Mouse (Mus musculus) layer of hippocampus, adult 8-10 months (tissue): Measurements from ENCODE around the gene Prss45. TPM values are rescaled to one million over a fixed set of nuclear protein-coding genes. Genes with fewer than 3 reads are reported as not detected.

ENCODE experiments used
- DNase-seq, 2 experiments: peaks; one replicate each; pipeline ENCODE4 v3.0.0; 2022; ENCODE audit warnings: low spot score in 2 of 2
- total RNA-seq, 4 experiments: library from RNA; stranded (reverse); gene quantifications; 2 replicates each; pipeline ENCODE4 v1.2.4; 2022

Gene Prss45
- total RNA-seq, 4 experiments from 2014 or later = 0.35 to 0.63 (median 0.55) TPM; not detected in 1

DNA sequence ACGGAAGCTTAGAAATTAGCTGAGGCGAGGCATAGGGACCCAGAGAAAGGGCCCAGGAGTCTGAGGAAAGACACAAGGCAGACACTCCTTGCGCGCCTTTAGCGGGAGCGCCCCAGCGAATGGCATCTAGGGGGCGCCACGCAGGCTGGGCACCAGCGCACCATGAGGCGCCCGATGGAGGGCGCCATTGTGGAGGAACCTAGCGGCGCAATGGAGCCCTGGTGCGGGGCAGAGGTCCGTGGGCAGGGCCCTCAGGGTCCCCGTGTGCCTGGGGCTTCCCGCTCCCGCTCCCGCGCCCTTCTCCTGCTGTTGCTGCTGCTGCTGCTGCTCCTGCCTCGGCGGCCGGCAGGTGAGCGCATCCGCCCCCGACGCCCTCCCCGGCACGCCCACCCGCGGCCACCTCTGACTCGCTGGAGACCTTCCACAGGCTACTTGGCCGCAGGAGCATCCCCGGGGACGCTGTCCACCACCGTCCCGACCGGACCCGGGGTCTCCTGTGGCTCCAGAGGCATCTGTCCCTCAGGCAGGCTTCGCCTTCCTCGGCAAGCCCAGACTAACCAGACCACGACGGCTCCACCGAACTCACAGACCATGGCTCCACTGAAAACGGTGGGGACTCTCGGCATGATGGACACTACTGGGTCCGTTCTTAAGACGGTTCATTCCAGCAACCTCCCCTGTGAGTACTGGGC is 23.5 kb downstream of the Prss45 start, which contains the start of gene Prss50:
Prss50 (plus strand) TSS at position 187 of the 692 bp plus-strand sequence.
- DNase-seq = no peak

DNA sequence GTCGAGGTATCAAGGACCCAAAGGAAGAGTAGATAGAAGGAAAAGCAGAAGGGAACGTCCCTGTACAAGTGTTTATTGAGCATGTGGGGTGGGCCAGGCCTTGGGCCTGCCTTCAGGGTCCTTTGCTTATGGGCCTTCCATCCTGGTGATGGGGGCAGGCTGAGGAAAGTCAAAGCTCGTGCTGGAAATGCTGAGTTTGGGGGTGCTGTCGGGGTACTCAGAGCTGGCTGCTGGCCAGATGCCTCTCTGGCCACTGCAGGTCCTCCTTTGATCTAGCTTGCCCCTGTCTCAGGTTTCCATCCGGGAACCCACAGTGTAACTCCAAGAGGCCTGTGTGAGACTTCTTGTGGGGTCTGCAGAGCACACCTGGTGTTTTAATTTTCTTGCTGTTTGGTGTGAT is 24.1 kb downstream of the Prss45 start:
- no peak for DNase-seq

DNA sequence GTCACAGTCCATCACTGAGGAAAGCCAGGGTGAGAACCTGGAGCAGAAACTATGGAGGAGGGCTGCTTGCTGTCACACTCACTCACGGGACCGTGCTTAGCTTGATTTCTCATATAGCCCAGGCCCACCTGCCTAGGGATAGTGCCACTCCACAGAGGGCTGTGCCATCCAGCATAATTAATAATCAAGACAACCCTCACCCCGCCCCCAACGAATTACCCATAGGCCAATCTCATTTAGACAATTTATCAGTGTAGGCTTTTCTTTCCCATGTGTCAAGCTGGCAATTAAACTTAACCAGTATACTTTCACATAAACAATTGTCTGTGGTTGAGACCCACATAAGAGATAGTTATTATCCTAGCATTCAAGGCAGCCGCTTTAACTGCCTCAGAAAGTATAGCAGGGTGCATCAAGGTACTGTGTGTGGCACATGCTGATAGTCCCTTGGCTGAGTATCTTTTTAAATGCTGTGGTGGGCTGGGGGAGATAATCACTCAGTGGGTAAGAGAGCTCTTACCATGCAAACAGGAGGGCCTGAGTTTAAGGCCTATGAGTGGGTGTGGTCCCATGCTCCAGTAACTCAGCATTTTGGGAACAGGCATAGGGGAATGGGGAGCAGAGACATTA is 24.7 kb downstream of the Prss45 start:
- no peak for DNase-seq

DNA sequence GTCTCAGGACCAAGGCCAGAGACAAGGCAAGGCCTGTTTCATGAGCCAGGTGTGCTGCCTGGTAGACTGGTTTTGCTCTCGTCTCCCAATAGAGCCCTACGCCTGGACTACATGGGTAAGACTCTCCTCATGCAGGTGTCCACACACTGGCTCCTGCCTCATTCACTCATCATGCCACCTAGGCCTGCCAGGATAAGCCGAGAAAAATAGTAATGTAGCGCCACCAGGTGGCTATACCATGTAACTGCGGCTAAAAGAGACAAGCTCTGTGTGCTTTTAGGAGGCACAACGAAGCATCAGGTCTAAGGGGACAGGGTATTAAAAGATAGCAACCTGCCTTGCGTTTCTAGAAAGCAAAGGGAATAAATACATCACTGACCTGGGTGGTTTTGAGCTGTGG is 36.6 kb downstream of the Prss45 start:
- peak; percentile 34 to 79 for DNase-seq

DNA sequence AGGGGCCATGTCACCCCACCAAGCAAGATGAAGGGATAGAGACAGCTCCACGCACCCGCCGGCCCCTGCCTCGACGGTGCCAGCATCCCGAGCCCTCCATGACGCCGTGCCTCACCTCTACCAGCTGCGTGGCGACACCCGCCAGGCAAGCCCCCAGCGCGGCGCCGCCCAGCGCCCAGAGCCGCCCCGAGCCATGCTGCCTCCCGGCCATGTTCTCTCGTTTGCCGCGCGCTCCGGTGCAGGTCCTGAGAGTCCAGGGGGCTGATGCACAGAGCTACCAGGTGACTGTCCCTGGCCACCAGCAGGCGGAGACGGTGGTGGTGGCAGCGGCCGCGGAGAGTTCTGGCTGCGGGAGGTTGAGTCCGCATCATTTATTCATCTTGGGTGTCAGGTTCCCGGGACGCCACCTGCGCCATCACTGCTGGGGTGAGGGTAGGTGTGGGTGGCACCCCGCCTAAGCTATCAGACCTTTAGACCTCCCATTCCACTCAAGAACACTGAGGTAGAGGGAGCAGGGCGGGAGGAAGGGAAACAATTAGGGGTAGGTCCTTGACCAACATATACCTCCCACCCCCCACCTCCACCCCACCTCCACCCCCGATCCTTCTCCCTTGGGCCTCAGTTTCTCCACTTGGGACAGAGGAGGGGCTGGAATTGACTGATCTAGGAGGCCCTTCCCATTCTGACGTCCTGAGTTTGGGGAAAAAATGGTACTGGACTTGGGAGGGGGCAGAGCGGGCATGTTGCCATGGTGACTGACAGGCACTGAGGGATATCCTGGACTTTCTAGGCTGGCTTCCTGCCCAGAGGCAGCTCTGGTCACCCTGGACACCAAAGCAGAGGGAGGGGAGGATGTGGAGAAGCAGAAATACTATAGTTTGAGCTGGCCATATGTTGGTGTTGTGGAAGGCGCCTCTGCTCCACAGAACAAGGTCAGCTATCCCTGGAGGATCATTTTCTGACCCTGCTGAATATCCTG is 39.6 kb downstream of the Prss45 start:
- peak in 1 of 2 experiments; percentile 23 for DNase-seq

DNA sequence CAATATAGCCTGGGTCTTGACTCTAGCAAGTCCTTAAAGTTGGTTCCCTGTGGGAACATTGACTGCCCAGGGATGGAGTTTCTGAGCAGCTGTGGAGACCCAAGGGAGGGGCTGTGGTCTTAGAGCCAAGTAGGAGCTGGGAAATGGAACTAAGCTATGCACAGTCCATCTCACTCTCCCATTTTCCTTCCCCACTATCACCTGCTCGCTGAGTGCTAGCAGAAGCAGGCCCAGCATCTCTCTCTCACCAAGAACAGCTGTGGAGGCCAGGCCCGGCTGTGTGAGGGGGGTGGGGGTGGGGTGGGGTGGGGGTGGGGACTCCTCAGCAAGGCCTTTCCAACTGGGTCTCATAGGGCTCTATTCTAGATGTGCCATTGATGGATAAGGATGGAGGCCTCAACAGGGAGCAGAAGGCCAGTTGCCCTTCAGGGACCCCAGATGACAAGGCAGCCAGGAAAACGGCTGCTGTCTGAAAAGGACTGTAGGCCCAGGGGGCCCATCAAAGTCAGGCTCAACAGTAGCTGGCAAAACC is 40.3 kb downstream of the Prss45 start:
- DNase-seq = no peak

DNA sequence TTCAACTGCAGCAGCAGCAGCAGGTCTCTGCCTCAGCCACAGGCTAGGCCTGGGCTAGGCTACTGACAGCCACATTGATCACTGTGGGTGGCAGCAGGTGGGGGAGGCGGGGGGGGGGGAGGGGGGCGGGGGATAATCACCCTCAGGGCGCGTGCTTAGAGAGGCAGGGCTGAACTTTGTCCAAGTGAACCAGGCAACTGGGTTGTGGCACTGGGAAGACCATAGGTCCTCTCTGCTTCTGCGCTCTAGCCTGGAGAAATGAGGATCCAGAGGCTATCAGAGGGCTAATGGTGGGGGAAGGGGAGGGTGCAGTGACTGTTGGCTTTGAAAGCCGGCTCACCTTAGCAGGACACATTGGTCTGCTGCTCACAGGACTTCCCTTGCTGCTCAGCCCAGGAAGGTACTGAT is 40.9 kb downstream of the Prss45 start:
- DNase-seq = no peak

DNA sequence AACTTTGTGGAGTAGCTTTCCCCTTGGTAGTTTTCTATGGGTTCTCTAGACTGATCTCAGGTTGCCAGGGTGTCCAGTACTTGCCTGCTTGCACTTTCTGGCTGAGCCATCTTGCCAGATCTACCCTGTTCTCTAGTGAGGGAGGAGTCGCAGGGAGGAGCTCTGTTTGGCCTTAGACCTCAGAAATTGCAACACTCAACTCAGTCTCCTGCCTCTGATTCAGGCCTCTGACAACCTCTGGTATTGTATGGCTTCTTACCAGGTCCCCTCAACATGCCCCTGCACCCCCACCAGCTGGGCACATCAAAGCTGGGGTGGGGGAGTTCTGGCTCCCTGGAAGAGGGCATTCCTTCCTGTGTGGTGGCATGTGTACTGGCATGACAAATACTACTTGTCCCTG is 43.0 kb downstream of the Prss45 start:
- no peak for DNase-seq

DNA sequence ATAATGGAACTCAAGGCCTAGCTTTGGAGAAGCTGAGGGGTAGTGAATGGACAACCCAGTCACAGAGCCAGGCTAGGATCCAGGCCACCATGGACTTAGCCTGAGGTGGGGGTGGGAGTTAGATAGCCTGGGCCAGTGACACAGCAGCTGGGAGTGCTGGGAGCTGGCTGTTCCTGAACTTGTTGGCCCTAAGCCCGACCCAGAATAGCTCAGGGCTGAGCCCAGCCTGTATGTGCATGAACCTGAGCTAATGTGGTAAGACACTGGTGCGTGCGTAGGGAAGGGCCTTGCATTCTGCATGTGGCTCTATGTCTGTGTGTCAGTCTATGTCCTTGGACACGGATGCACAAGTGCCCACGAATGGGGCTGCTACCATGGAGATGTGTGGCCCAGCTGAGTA is 43.5 kb downstream of the Prss45 start:
- peak in 1 of 2 experiments; percentile 28 for DNase-seq

DNA sequence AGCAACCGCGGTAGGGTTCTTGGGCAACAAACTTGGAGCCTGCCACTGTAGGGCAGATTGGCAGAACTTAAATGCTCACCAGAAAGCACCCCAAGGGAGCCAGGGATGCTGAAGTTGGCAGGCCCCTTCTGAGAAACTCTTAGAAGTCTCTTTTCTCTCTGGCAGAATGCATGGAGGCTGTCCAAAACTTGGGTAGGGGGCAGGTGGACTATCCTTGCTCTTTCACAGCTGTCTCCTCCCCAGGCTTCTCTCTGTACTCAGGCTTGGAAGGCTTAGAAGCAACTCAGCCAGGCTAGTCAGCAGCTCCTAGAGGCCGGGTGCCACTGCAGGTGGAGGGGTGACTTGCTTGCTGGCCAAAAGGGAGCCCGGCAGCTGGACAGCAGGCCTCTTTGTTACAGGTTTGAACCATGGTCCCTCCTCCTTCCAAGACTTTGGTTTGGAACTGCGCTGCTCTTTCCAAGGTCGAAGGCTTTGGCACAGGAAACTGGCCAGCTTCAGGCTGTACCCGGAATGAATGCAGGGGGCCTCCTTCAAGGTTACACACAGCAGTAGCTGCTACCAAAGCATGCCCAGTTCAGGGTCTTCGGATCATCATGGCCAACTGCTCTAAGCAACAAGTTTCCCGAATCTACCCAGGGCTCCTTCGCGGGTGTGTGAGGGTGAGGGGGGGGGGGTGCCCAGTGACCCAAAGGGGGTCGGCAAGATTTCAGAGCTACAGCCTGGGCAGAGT is 45.0 kb downstream of the Prss45 start, which contains the start of gene Als2cl:
Als2cl (plus strand) TSS at position 680 of the 730 bp plus-strand sequence.
- peak; percentile 40 to 60 for DNase-seq

DNA sequence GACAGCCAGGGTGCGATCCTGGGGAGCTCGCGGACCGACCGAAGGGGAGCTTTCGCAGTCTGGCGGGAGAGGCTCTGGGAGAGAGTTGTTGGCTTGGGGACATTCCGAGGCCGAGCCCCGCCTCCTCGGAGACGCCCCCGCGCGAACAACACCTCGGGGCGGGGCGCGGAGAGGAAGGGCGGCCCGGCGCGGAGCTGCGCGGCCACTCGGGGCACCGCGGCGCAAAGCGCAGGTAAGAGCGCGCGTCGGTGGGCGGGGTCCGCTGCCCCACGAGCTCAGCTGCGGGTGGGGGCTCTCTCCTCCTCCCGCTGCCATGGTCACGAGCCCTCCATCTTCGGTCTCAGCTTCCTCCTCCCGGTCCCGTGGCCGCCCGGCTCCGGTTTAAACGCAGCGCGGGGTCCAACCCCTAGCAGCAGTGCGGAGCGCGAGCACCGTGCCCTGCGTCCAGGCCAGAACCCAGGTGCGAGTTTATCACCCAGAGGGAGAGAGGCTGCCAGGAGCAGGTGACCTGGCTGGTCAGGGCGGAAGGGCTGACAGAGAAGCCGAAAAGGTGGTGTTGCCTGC is 45.7 kb downstream of the Prss45 start, which contains the start of gene Tmie:
Tmie (minus strand) TSS at position 116 of the 564 bp plus-strand sequence.
- no peak for DNase-seq

DNA sequence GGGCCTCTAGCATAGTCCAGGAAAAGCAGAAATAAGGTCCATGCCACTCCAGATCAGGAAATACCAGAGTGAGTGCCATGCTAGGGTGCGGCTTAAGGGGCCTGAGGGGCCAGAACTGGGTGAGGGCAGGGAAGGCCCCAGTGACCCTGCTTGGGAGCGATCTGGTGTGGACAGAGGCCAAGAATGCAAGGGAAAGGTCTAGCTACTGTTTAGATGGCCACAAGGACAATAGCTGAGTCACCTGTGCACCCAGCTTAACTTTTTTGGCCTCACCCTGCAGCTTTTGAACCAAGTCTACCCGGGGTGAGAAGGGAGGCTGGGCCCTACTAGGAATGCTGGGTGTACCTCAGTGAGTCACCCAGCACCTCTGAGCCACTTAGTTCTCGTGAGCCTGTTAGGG is 46.4 kb downstream of the Prss45 start:
- DNase-seq = no peak

DNA sequence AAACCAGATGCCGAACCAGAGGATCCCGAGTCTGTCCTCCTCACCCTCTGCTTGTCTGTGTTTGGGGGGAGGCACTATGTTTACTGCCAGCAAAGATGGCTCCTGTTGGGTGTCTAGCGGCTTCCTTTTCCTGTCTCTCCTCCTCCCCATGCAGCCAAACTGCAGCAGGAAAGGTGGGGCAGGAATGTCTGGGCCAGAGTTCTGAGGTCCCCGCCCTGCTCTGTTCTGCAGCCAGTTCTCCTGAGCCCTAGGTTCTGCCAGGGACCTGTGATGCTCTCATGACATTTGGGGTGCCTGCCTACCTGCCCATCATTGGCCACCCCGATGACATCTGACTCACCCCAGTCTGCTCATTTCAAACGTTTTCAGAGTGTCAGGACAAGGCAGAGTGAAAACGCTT is 47.6 kb downstream of the Prss45 start:
- no peak for DNase-seq

DNA sequence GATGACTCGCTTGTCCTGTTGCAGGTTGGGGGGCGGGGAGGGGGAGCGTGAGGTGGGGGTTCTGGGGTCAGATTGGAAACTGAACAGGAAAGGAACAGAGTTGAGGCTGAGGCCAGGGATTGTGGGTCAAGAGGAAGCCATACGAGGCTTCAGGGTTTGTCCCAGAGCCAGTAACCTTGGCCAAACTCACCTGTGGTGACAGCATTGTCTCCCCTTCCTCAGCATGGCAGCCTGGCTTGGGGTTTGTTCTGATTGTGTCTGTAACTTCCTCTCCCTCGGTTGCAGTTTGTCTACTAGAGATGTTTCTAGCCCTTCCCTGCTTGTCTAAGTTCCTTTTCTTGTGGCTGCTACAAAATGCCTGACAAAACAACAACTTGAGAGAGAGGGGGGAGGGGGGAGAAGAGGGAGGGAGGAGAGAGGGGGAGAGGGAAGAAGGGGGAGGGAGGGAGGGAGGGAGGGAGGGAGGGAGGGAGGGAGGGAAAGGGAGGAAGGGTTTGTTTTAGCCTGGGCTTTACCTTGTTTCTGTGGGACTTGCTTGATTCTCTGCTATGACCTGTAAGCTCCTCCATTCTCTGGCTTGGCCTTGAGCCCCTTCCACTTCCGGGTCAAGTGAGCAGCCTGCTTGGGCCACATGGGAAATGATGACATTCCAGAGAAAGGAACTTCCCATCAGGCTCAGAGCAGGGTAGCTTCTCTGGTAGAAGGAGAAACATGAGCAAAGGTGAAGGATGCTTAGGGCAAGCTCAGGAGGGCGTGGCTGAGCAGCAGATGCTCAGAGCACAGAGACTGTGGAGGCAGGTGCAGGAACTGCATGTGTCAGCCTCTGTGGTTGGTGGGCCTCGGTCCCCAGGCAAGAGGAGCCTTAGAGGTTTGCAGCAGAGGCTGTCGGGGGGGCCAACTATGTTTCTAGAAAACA is 53.3 kb downstream of the Prss45 start:
- DNase-seq = no peak

DNA sequence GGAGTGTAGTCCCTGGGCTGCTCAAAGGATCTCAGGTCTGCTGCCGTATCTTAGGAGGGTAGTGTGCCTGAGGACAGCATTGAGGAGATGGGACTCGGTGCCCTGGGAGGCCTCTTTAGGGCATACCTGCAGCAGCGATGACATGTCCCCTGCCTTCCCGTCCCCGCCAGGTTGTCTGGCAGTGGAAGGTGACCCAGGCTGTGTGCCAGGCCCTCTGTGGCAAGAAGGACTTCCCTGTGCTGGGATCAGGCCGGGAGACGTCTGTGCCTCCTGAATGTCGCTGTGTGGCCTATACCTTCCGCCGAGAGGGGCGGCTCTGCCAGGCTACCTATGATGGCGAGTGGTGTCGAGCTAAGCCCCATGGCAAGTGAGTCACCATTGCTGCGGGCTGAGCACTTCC is 54.5 kb downstream of the Prss45 start:
- DNase-seq = no peak

DNA sequence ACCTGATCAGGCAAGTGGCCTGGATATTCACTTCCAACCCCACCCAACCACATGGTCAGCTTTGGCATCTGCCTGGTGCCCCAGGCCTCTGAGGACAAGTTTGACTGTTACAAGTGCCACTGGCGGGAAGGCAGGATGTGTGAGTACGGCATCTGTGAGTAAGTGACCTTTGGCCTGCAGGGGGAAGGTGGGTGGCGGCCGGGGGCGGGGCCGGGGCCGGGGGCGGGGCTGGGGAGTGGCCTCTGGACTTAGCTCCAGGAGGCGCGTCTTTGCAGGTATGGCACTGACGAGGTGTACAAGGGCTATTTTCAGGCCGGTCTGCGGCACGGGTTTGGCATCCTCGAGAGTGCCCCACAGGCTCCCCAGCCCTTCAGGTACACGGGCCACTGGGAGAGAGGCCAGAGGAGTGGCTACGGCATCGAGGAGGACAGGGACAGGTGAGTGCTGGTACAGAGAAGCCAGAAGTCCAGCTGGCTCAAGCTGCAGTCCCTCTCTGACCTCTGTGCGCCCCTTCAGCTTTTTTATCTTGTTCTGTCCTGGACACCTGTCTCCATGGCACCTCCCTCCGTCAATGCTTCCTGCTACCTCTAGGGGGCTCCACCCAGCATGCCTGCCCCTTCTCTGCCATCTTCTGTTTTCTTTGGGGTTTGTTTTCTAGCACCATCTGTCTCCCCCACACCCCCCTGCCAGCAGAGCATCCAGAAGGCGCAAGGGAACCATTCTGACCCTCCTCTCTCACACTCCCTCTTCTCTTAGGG is 55.8 kb downstream of the Prss45 start:
- no peak for DNase-seq
